Mouse (Mus musculus) embryonic fibroblast, embryonic 13.5 days (primary cell): ENCODE data around the gene Lrrc28. TPM values are rescaled to one million over a fixed set of nuclear protein-coding genes. Genes with fewer than 3 reads are reported as not detected.

ENCODE experiments used
- H3K27ac ChIP-seq: 2 replicates; pipeline ENCODE4 v1.5.1; 2012; ENCODE audit warnings: low read length, control low read depth, inconsistent platforms; ENCODE audit not compliant: insufficient read depth
- H3K4me1 ChIP-seq: 2 replicates; pipeline ENCODE4 v1.6.1; 2011; ENCODE audit warnings: low read length; ENCODE audit not compliant: control insufficient read depth, insufficient read depth
- H3K4me3 ChIP-seq: 2 replicates; pipeline ENCODE4 v1.5.1; 2011; ENCODE audit warnings: mild to moderate bottlenecking, control low read depth, low read length; ENCODE audit not compliant: insufficient read depth
- CTCF ChIP-seq: IDR thresholded peaks from 2 replicates; pipeline ENCODE4 v1.5.1; 2011; ENCODE audit warnings: mild to moderate bottlenecking, control low read depth, low read length, moderate library complexity, borderline replicate concordance; ENCODE audit not compliant: insufficient read depth
- POLR2A ChIP-seq: IDR thresholded peaks from 2 replicates; pipeline ENCODE4 v1.6.1; 2011; ENCODE audit warnings: low read depth, mild to moderate bottlenecking, control low read depth, low read length, moderate library complexity
- polyA plus RNA-seq: library from polyadenylated mRNA; stranded (reverse); fragments of >200 nt; gene quantifications from 2 replicates; pipeline ENCODE4 v1.2.4, GENCODE M21; 2011; ENCODE audit warnings: low read depth; ENCODE audit not compliant: missing spikeins, insufficient read length

The Lrrc28 gene
- polyA plus RNA-seq, 1 experiment, result 43.1 TPM

DNA sequence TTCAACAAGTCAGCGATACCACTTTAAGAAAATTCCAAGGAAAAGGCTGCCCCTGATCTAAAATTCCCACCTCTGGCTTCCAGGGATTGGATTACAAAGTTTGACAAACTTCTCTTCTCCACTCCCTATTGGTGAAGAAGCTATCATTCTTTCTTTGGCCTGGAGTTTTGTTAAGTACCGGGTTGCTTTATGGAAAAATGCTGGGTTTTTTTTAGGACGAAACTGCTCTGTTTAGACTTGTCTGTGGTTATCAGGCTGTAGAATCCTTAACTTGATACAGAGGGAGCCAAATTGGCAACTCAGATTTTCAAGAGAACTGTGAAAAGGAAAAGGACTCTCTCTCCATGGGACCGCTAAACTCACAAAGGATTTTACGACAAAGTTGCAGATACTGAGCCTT, 2.2 kb upstream of the Lrrc28 start, which contains the start of gene Ttc23:
TSS of gene Ttc23 (plus strand) at position 134 of the 400 bp plus-strand sequence.
- Histone ChIP-seq H3K4me3 (peak within 1 kb of the TSS; percentile 99), H3K27ac (peak within 1 kb of the TSS; percentile 76), H3K4me1 (no peaks in the 10 kb centered on the region; the same call in 1 of the 2 replicates)
- TF ChIP-seq POLR2A (peak; percentile 56; the same call in 1 of the 2 replicates), CTCF (no peak)

DNA sequence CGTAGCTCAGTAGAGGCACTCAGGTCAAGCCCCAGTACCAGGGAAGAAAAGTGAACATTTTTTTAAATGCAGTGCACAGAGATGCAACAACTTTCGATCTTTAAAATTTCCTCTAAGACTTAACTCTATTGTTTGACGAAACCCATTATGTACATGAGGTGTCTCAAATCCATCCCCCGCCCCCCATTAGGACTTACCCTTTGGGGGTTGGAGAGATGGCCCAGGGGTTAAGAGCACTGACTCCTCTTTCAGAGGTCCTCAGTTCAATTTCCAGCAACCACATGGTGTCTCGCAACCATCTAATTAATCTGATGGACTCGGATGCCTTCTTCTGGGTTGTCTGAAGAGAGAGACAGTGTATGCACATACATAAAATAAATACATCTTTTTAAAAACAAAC, 1.1 kb upstream of the Lrrc28 start:
- TF ChIP-seq CTCF (no peak), POLR2A (no peak; the same call in 1 of the 2 replicates)
- H3K4me3 ChIP-seq, result peak overlapping the region; percentile 92
- H3K27ac ChIP-seq, result no peak overlapping the region
- no peaks in the 10 kb centered on the region; the same call in 1 of the 2 replicates for H3K4me1 ChIP-seq

DNA sequence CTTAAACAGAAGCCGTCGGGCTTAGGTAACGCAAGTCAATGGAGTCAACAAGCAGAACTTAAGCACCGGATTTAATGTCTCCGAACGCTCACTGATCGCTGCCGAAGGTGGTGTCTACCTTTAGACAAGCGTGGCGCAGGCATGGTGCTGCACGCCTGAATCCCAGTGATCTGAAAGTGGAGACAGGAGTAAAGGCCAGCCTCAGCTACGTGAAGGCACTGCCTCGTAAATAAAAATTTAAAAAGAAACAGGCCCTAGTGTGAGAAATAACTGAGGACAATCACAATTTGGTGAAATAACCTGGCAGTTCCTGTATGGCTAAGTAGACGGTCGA, 580 bp upstream of the Lrrc28 start:
- Histone ChIP-seq H3K4me1 (no peaks in the 10 kb centered on the region; the same call in 1 of the 2 replicates), H3K27ac (peak overlapping the region; percentile 21), H3K4me3 (peak overlapping the region; percentile 92)
- TF ChIP-seq POLR2A, result no peak; the same call in 1 of the 2 replicates
- TF ChIP-seq CTCF, result no peak

DNA sequence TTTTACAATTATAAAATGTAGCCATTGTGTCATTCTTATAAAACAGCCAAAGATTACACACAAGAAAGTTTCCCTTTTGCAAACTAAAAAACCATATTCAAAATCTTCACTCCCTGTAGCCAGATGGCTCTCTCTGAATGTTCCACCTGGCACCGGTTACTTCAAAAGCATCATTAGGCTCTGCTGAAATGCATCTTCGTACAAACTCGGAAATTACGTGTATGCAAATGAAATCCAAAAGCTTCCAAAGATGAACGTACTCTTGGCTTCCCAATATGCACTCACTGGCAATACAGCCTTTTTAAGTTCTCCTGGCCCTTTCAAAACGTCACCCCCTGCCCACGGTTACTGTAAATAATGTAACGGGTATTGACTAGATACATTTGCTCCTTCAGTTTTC, 777 bp downstream of the Lrrc28 start:
- no peak overlapping the region for H3K27ac ChIP-seq
- H3K4me3 ChIP-seq, result peak overlapping the region; percentile 75
- TF ChIP-seq POLR2A, result no peak
- peaks cover 3% of the 10 kb centered on the region; the same call in 1 of the 2 replicates for H3K4me1 ChIP-seq

DNA sequence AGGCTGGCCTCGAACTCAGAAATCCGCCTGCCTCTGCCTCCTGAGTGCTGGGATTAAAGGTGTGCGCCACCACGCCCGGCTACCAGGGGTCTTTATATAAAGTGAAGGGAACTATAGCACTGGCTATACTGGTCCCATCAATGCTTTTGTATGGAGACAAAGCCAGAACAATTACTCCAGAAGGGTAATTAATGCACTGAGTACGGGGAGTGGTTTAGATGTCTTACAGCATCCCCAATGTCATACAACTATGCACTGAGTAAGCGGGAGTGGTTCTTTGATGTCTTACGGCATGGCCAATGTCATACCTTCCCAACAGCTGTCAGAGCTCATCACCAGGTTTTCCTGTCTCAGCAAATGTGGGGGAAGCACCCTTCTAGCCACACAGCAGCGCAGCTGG, 2.1 kb downstream of the Lrrc28 start:
- Histone ChIP-seq H3K4me1 (peaks cover 5% of the 10 kb centered on the region; the same call in 1 of the 2 replicates), H3K27ac (no peak overlapping the region), H3K4me3 (no peak overlapping the region)
- TF ChIP-seq CTCF, result no peak
- no peak for TF ChIP-seq POLR2A

- TF ChIP-seq CTCF, result no peak
- TF ChIP-seq POLR2A, result no peak
Measured at GRCm38 (mm10) chr7:67639006-67639405, 6.1 kb downstream of the Lrrc28 start.

DNA sequence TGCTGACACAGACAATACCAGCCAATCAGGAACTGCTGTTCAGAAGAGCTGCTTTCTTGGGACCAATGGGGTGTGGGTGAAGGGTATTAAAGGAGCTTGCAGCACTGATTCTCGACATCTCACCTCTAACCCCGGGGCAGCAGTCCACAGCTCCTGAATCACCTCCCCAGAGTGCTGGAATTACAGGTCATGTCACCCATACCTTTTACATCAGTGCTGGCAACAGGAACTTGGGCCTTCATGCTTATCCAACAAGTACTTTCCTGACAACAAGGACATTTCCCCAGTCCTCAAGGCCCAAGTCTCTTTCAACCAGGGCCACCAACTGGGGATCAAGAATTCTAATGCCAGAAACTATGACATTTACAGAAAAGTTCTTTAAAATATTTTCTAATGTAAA, 8.9 kb downstream of the Lrrc28 start:
- no peak overlapping the region for H3K27ac ChIP-seq
- TF ChIP-seq CTCF, result no peak
- TF ChIP-seq POLR2A, result no peak
- H3K4me1 ChIP-seq, result peaks cover 5% of the 10 kb centered on the region; the same call in 1 of the 2 replicates
- H3K4me3 ChIP-seq, result no peak overlapping the region

More at GRCm38 (mm10) chr7:67639006-67639405, 6.1 kb downstream of the Lrrc28 start:
- Histone ChIP-seq H3K4me3 (no peak overlapping the region), H3K27ac (peak overlapping the region; percentile 35; the same call in 1 of the 2 replicates), H3K4me1 (peaks cover 5% of the 10 kb centered on the region; the same call in 1 of the 2 replicates)

DNA sequence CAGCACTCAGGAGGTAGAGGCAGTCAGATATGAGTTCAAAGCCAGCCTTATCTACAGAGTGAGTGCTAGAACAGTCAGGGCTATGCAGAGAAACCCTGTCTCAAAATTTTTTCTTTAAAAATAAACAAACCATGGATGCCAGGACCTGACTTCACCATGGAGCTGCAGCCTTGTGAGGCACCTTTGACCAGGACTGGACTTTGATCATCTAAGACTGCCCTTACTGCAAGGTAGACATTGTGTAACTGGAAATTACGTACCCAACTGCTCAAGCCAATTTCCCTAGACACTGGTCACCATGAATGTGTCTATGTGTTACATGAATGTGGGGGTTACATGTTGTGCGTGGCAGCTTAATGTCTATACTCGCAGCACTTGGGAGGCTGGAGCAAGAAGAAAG, 10.9 kb downstream of the Lrrc28 start:
- H3K27ac ChIP-seq, result no peak overlapping the region
- H3K4me1 ChIP-seq, result peaks cover 3% of the 10 kb centered on the region; the same call in 1 of the 2 replicates
- TF ChIP-seq POLR2A (no peak), CTCF (no peak)
- H3K4me3 ChIP-seq, result no peak overlapping the region

DNA sequence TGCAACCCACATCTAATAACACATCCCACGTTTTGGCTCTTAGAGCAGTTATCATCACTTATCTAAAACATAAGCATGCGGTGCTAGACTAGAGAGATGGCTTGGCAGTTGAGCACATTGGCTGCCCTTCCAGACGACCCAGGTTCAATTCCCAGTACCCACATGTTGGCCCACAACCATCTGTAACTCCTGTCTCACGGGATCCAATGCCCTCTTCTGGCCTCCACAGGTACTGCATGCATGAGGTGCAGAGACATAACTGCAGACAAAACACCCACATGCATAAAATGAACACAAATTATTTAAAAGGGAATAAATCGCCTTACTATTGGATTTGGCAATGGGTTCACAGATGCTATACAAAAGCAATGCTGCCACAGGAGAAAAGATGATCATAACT, 12.7 kb downstream of the Lrrc28 start:
- H3K27ac ChIP-seq, result no peak overlapping the region
- no peak for TF ChIP-seq POLR2A
- TF ChIP-seq CTCF, result no peak
- no peak overlapping the region for H3K4me3 ChIP-seq
- H3K4me1 ChIP-seq, result peaks cover 2% of the 10 kb centered on the region; the same call in 1 of the 2 replicates

GRCm38 (mm10) chr7:67630817-67631216, 14.3 kb downstream of the Lrrc28 start:
- H3K27ac ChIP-seq, result peak overlapping the region; percentile 6; the same call in 1 of the 2 replicates
- no peak overlapping the region for H3K4me3 ChIP-seq
- TF ChIP-seq POLR2A, result no peak
- peak; percentile 71 for TF ChIP-seq CTCF
- peaks cover 2% of the 10 kb centered on the region; the same call in 1 of the 2 replicates for H3K4me1 ChIP-seq
